Mouse (Mus musculus) c-Kit-positive CD71-negative TER-119-negative erythroid progenitor cells, embryonic 14.5 days (primary cell): ENCODE results near the gene Tnnc1.

Source experiments
- DNase-seq: peaks from one replicate; pipeline ENCODE4 v3.0.0-alpha.2; 2013; ENCODE audit warnings: low read depth

The Tnnc1 gene

DNA sequence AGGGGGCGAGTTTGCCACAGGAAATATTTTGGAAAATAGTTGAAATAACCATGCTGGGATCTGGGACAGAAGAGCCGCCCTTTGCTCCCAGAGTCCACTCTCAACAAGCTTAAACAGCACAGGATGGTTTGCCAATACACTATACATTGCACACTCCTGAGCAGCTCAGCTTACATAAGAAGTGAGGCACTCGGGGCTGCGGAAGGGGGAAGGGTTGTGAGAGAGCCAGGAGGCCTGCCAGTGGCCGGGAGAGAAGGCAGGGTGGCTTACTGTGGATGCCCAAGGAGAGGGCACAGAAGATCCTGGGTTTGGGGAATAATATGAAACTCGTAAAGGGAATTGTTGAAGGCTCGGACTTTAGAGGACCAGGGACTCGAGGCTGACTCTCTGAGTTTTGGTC is 5.8 kb downstream of the Tnnc1 start:
- DNase-seq = no peak

DNA sequence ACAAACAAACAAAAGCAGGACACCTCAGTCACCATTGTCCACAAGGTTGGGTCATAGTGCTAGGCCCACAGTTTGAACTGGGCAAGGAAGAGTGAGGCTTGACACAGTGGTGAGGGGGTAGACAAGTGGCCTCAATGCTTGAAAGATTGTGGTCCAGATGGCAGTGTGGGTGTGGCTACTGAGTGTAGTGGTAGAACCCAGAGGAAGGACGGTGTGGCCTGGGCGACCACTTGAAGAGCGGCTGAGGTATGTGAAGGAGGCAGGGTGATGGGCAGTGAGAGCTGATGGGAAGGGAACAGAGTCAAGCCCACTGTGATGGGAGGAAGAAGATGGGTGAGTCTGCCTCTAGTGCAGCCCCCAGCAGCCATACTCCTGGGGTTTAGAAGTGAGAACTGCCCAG is 6.6 kb downstream of the Tnnc1 start:
- no peak for DNase-seq

- DNase-seq = peak; percentile 73
Measured at GRCm38 (mm10) chr14:31215157-31216002, 7.3 kb downstream of the Tnnc1 start.

GRCm38 (mm10) chr14:31216846-31217245 is 8.7 kb downstream of the Tnnc1 start, which contains the start of gene Nisch:
Nisch (minus strand) TSS chr14:31216946.
- no peak for DNase-seq

DNA sequence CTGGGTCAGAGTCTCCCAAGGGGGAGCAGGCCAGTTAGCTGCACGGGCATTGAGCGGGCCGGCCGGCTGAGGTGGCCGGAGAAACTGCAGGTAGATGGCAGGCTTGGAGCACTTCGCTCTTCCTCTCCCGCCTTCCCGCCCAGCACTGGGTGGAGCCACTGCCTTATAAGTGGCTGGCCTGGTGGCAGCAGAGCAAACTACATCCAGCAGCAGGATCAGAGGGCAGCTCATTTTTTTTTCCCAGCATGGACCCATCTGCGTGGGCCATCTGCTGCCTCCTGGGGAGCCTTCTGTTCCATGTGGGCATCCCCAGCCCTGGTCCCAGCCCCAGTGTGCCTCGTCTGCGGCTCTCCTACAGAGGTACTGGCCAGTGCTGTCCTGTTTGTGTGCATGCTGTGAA is 9.6 kb downstream of the Tnnc1 start, which contains the start of gene Sema3g:
Gene Sema3g (plus strand): TSS at position 195 of the 400 bp plus-strand sequence.
- no peak for DNase-seq

GRCm38 (mm10) chr14:31226978-31227377 is 18.9 kb downstream of the Tnnc1 start:
- no peak for DNase-seq

- no peak for DNase-seq
Measured at GRCm38 (mm10) chr14:31228234-31228633, 20.1 kb downstream of the Tnnc1 start.

DNA sequence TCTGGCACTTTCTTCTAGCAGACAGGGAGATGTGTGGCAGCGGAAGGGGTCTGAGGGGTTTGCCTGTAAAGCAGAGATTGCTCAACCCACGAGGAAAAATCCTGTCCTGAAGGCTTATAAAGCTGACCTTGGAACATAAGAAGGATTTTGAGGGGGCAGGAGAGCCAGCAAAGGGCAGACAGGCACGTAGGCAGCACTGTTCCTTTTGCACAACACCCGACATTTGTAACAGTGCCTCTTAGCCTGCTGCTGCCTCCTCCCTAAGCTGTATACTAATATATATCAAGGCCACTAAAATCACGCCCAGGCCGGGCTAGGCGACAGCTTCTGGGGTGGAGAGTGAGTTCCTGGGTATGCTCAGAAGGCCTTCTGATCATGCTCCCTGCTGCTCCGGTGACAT is 22.3 kb downstream of the Tnnc1 start:
- no peak for DNase-seq

- DNase-seq = no peak
Measured at GRCm38 (mm10) chr14:31232404-31233069, 24.4 kb downstream of the Tnnc1 start.

DNA sequence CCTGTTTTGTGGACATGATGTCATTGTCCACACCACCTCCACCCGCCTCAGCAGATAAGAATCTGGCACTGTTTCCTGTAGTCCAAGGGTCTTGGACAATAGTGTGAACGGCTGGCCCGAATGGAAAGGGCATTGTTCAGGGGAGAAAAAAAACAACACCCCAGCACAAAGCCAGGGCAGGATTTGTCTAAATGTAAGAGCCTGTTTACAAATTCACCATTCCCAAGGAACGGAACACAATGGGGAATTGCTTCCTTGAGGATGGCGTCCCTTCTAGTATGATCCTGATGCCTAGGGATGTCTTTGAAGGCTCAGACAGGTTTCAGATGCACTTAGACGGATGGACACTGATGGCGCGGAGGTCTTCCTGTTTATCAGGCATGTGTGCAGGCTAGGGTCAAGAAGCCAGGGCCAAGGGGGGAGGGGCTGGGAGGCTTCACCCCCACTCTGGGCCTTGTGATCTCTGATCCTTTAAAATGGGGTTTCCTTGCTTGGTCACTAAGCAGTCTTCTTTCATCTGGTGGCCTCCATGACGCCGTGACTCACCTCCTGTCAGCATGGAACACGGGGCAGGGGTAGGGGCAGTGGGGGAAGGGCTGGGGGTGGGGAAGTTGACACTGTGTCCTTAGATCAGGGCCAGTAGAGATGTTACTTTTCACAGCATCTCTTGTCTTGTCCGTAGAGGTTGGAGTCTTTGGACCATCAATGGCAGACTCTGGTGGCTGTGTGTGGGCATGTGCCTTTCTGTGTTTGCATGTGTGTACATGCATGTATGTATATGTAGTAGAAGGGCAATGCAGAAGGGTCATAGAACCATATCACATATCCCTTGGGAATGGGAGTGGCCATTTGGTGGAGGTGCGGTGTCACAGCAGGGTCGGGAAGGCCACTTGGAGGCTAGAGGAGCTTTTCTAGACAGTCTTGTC is 25.2 kb downstream of the Tnnc1 start:
- no peak for DNase-seq

GRCm38 (mm10) chr14:31233996-31234591 is 26.0 kb downstream of the Tnnc1 start:
- DNase-seq = peak; percentile 88

GRCm38 (mm10) chr14:31237101-31237882 is 29.2 kb downstream of the Tnnc1 start:
- DNase-seq = no peak

DNA sequence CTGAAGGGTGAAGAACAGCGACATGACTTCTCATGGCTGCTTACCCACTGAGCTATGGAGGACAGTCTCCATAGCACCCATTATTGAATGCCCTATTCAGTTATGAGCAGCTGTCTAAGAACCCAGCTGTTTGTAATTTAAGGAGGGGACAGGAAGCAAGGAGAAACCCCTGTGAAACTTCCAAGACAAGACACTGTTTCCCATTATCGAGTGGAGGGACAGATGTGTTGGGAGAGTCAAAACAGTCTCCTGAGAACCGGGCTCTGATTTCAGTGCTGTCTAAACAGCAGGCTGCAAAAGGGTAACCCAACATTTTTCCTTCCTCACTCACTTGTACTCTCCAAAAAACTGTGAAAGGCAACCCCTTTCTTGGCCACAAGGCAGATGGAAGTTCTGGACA is 32.4 kb downstream of the Tnnc1 start:
- DNase-seq = no peak

- DNase-seq = no peak
Measured at GRCm38 (mm10) chr14:31244777-31245176, 36.7 kb downstream of the Tnnc1 start.

DNA sequence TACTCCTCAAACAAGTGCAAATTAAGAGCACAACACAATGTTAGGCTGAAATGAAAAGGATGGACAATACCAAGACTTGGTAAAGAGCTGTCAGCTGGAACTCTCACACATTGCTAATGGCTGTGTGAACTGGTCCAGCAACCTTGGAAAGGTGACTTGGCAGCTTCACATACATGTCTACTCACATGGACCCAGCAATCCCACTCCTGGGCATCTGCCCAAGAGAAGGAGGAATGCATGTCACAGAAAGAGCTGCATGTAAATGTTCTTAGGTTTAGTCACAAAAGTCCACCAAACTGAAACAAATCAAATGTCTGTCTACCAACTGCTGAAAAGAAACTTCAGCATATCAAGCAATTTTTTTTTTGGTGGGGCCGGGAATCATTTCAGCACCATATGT is 37.8 kb downstream of the Tnnc1 start:
- no peak for DNase-seq

DNA sequence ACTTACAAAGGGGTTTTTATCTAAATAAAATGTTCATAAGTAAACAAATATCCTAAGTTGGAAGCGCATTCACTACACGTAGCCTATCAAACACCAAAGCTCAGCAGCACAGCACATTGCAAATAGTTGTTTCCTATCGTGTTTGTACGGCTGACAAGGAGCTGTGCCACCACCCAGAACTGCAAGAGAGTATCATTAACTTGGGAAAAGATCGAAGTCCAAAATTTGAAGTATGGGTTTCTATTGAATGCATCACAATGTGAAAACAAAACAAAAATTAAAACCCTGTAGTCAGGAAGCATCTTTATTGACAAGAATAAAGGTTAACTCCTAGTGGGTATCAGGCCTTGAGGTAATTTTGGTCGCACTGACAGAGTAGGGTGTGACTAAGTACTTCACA is 40.3 kb downstream of the Tnnc1 start:
- DNase-seq = no peak

DNA sequence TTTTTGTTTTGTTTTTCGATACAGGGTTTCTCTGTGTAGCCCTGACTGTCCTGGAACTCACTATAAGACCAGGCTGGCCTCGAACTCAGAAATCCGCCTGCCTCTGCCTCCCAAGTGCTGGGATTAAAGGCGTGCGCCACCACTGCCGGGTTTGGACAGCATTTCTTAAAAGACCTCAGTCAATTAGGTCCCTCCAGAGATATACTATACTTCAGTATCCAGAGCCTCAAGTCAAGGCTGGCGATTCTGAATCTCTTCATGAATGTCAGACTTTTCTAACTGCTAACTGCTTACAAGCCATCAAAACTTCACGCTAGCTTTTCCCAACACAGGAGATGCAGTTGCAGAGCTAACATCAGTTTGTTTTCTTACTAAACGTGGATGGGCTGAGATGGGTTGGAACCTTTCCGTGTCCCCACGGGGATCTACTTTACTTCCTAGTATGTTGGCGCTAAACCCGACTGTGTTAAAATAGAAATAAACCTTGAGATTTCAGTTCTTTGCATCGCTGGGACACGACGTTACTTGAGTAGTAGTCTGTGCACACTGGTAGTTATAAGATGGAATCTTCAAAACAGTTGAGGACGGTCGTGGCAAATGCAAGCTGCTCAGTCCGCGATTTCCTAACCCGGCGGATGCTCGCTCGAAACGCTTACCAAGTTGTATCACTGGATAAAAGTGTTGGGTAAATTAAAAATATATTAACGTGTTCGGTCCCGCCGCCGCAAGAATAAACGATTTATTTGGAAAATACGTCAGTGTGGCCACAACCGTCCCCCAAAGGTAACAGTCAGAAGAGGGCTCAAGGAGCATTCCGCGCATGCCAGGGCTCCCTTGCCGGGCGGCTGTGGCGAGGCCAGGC is 42.3 kb downstream of the Tnnc1 start:
- DNase-seq = no peak

- DNase-seq = peak; percentile 85
Measured at GRCm38 (mm10) chr14:31251084-31251604, 43.0 kb downstream of the Tnnc1 start, which contains the start of the genes Phf7 and Bap1. Phf7 (minus strand) TSS chr14:31251317. Bap1 (plus strand) TSS chr14:31251450.

GRCm38 (mm10) chr14:31251626-31252025 is 43.5 kb downstream of the Tnnc1 start:
- DNase-seq = no peak

GRCm38 (mm10) chr14:31252091-31252490 is 44.0 kb downstream of the Tnnc1 start:
- no peak for DNase-seq
